Comparison of ENCODE assay signal across 8 mouse cellular contexts in the genomic region with DNA sequence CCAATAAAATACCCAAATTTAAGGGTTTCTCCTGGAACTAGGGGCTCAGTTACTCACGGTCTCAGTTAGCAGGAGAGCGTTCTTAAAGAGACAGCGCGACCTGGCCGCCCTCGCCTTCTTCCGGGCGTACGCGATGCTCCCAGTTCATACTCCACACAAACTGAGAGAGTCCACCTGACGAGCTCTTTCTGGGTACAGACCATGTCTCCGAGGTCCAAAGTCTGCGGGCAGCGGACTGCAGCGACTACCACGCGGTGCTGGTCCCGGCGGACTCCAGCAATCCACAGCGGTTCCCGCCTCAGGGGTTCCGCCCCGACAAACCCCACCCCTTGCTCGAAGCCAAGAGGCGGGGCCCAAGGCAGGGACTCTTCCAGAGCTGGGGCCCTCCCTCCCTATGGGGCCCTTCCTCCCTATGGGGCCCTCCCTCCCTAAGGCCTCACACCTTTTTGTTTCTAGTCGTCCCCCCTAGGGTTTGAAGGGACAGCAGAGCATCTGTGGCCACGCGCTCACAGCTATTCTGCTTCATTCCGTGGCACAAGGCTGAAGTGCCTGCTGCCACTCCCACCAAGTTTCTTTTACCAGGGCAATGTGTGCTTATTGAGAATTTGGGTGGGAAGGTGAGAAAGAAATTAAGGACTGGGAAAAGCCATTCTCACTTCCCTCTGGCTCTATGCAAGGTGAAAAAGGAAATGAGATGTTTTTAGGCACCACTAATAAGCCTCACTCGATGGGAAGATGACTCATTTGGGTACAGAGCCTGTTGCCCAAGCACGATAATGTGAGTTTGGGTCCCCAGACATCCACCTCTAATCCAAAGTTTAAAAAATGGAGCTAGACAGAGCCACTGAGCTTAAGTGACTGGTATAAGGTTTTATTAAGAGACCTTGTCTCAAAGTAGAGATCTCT. TPM values are rescaled to one million over a fixed set of nuclear protein-coding genes. Genes with fewer than 3 reads are reported as not detected.
DNase-seq lines count a peak whose midpoint lies in the region; ATAC-seq lines count a peak whose summit lies in the region.

A gene (minus strand): TSS at position 285 of the 906 bp plus-strand sequence.

- H3K27me3 ChIP-seq in embryonic facial prominence, embryonic 15.5 days: no peaks in the 10 kb centered on the region
- peaks cover 14% of the 10 kb centered on the region; the same call in 1 of the 2 replicates for H3K27me3 ChIP-seq in heart, embryonic 12.5 days (replicated peaks)
- no peaks in the 10 kb centered on the region for H3K27me3 ChIP-seq in kidney, embryonic 15.5 days
- H3K27me3 ChIP-seq in liver, embryonic 16.5 days (ENCODE audit: control insufficient read depth, insufficient read depth, low read depth, low read length): no peaks in the 10 kb centered on the region
- H3K27me3 ChIP-seq in neural tube, embryonic 11.5 days (ENCODE audit: control insufficient read depth, insufficient read depth, low read length): no peaks in the 10 kb centered on the region

- peaks cover 25% of the 10 kb centered on the region for H3K36me3 ChIP-seq in embryonic facial prominence, embryonic 15.5 days
- peaks cover 22% of the 10 kb centered on the region for H3K36me3 ChIP-seq in heart, embryonic 12.5 days
- peaks cover 27% of the 10 kb centered on the region for H3K36me3 ChIP-seq in kidney, embryonic 15.5 days
- H3K36me3 ChIP-seq in liver, embryonic 16.5 days (ENCODE audit: control insufficient read depth, insufficient read depth): peaks cover 27% of the 10 kb centered on the region
- H3K36me3 ChIP-seq in neural tube, embryonic 11.5 days (ENCODE audit: control insufficient read depth, insufficient read depth, low read length): no peaks in the 10 kb centered on the region; the same call in 1 of the 2 replicates

- H3K9me3 ChIP-seq in embryonic facial prominence, embryonic 15.5 days (replicated peaks): no peaks in the 10 kb centered on the region
- peaks cover 3% of the 10 kb centered on the region for H3K9me3 ChIP-seq in heart, embryonic 12.5 days (replicated peaks)
- no peaks in the 10 kb centered on the region for H3K9me3 ChIP-seq in kidney, embryonic 15.5 days (replicated peaks)
- 0 out of 2 replicates have a peak, but pooled peaks cover 2% of the 10 kb centered on the region for H3K9me3 ChIP-seq in liver, embryonic 16.5 days (replicated peaks; ENCODE audit: control insufficient read depth, low read length)
- no peaks in the 10 kb centered on the region for H3K9me3 ChIP-seq in neural tube, embryonic 11.5 days (ENCODE audit: control insufficient read depth, low read length)

- H3K27ac ChIP-seq in embryonic facial prominence, embryonic 15.5 days (replicated peaks): no peak within 1 kb of the TSS
- no peak within 1 kb of the TSS for H3K27ac ChIP-seq in heart, embryonic 12.5 days (ENCODE audit: poor library complexity, severe bottlenecking)
- 0 out of 2 replicates have a peak within 1 kb of the TSS, but pooled peaks have one; percentile 34 for H3K27ac ChIP-seq in kidney, embryonic 15.5 days
- peak within 1 kb of the TSS; percentile 67 for H3K27ac ChIP-seq in liver, embryonic 16.5 days (ENCODE audit: low read length)
- no peak within 1 kb of the TSS for H3K27ac ChIP-seq in neural tube, embryonic 11.5 days (ENCODE audit: low read depth, low read length)

- peak within 1 kb of the TSS; percentile 55 for H3K4me3 ChIP-seq in embryonic facial prominence, embryonic 15.5 days (replicated peaks)
- peak within 1 kb of the TSS; percentile 65 for H3K4me3 ChIP-seq in heart, embryonic 12.5 days
- H3K4me3 ChIP-seq in kidney, embryonic 15.5 days (replicated peaks): peak within 1 kb of the TSS; percentile 59
- H3K4me3 ChIP-seq in liver, embryonic 16.5 days (ENCODE audit: low read depth, low read length): peak within 1 kb of the TSS; percentile 75
- peak within 1 kb of the TSS; percentile 44 for H3K4me3 ChIP-seq in neural tube, embryonic 11.5 days (ENCODE audit: low read depth, low read length)

- WGBS in embryonic facial prominence, embryonic 15.5 days: 3% methylated on average over 31 of the region's 31 CpGs
- WGBS in heart, embryonic 12.5 days: 3% methylated on average over 31 of the region's 31 CpGs
- WGBS in kidney, embryonic 15.5 days: 3% methylated on average over 31 of the region's 31 CpGs
- WGBS in liver, embryonic 16.5 days (ENCODE audit: insufficient replicate concordance): 4% methylated on average over 31 of the region's 31 CpGs
- WGBS in neural tube, embryonic 11.5 days: 3% methylated on average over 31 of the region's 31 CpGs

- peak; percentile 83 for DNase-seq in CD4-positive, CD25-positive, alpha-beta regulatory T cell, adult 2 months (ENCODE audit: low read depth, low spot score)
- DNase-seq in adrenal gland, postnatal 14 days: peak; percentile 86
- DNase-seq in neural tube, embryonic 11.5 days (ENCODE audit: low spot score): peak; percentile 55
- DNase-seq in testis, postnatal 14 days (ENCODE audit: low spot score): peak; percentile 70

- ATAC-seq in embryonic facial prominence, embryonic 15.5 days (ENCODE audit: insufficient number of reproducible peaks, low FRiP score, low TSS enrichment, low read depth): peak; percentile 90
- ATAC-seq in heart, embryonic 12.5 days (ENCODE audit: insufficient number of reproducible peaks, low FRiP score): peak; percentile 95
- peak; percentile 96 for ATAC-seq in kidney, embryonic 15.5 days (replicated peaks; ENCODE audit: low FRiP score)
- peak; percentile 99 for ATAC-seq in liver, embryonic 16.5 days (ENCODE audit: low read depth)
- peak; percentile 85 for ATAC-seq in neural tube, embryonic 11.5 days (ENCODE audit: insufficient read depth, low FRiP score, low TSS enrichment)

- peaks cover 22% of the 10 kb centered on the region for H3K4me1 ChIP-seq in embryonic facial prominence, embryonic 15.5 days
- peaks cover 13% of the 10 kb centered on the region for H3K4me1 ChIP-seq in heart, embryonic 12.5 days (replicated peaks)
- peaks cover 21% of the 10 kb centered on the region for H3K4me1 ChIP-seq in kidney, embryonic 15.5 days
- H3K4me1 ChIP-seq in liver, embryonic 16.5 days (ENCODE audit: control insufficient read depth, low read depth, low read length): peaks cover 46% of the 10 kb centered on the region
- peaks cover 6% of the 10 kb centered on the region for H3K4me1 ChIP-seq in neural tube, embryonic 11.5 days (ENCODE audit: control insufficient read depth, insufficient read depth, low read length)

- H3K4me2 ChIP-seq in embryonic facial prominence, embryonic 15.5 days (replicated peaks): peak within 1 kb of the TSS; percentile 72
- H3K4me2 ChIP-seq in heart, embryonic 12.5 days: peak within 1 kb of the TSS; percentile 85
- H3K4me2 ChIP-seq in kidney, embryonic 15.5 days: peak within 1 kb of the TSS; percentile 71
- H3K4me2 ChIP-seq in liver, embryonic 16.5 days (ENCODE audit: low read depth, low read length): peak within 1 kb of the TSS; percentile 92
- peak within 1 kb of the TSS; percentile 80 for H3K4me2 ChIP-seq in neural tube, embryonic 11.5 days (ENCODE audit: low read depth)

- H3K9ac ChIP-seq in embryonic facial prominence, embryonic 15.5 days: peak within 1 kb of the TSS; percentile 36
- peak within 1 kb of the TSS; percentile 73 for H3K9ac ChIP-seq in heart, embryonic 12.5 days
- H3K9ac ChIP-seq in kidney, embryonic 15.5 days: peak within 1 kb of the TSS; percentile 54
- peak within 1 kb of the TSS; percentile 84 for H3K9ac ChIP-seq in liver, embryonic 16.5 days (ENCODE audit: low read depth, low read length)
- peak within 1 kb of the TSS; percentile 57 for H3K9ac ChIP-seq in neural tube, embryonic 11.5 days (ENCODE audit: low read length)

RNA-seq across cellular contexts. Expression of the gene that starts here (rescaled TPM):
- 13.8 and 14.4 TPM in 2 replicates for total RNA-seq in adrenal gland, postnatal 14 days (2021)
- polyA plus RNA-seq in embryonic facial prominence, embryonic 15.5 days (2015; fragmentation: Nextera tagmentation; extraction: Ambion mirVana): 27.2 and 27.4 TPM in 2 replicates
- 11.1 and 12.5 TPM in 2 replicates for polyA plus RNA-seq in heart, embryonic 12.5 days (2016; fragmentation: Nextera tagmentation; extraction: Ambion mirVana)
- 22.5 and 25.0 TPM in 2 replicates for polyA plus RNA-seq in kidney, embryonic 15.5 days (2015; fragmentation: Nextera tagmentation; extraction: Ambion mirVana)
- 21.7 and 21.9 TPM in 2 replicates for polyA plus RNA-seq in liver, embryonic 16.5 days (2015; fragmentation: Nextera tagmentation; extraction: Ambion mirVana)
- 15.6 and 15.7 TPM in 2 replicates for polyA plus RNA-seq in neural tube, embryonic 11.5 days (2014; fragmentation: Nextera tagmentation; extraction: Ambion mirVana)

Comparison
In these comparisons a context has a peak if more than half of its experiments do, and no peak if none do; other contexts are left out.
1. H3K27ac ChIP-seq: peak in kidney, embryonic 15.5 days (single experiment) and liver, embryonic 16.5 days (single experiment); none in embryonic facial prominence, embryonic 15.5 days (single experiment), heart, embryonic 12.5 days (single experiment) and neural tube, embryonic 11.5 days (single experiment).
2. Peak in every context shown above with its lines, with median percentiles within 50 percentile points of each other: DNase-seq, ATAC-seq, H3K4me2 ChIP-seq, H3K4me3 ChIP-seq and H3K9ac ChIP-seq.